Mouse (Mus musculus): Measurements from ENCODE around the gene Cfap52.

GRCm38 (mm10) chr11:67991240-67991639 lies 25.8 kb upstream of the Cfap52 start:
- no peak for TF ChIP-seq GATA1 (IDR thresholded peaks at IDR 0.05; ENCODE audit: borderline replicate concordance, low read length)
- TF ChIP-seq FLI1 (IDR thresholded peaks at IDR 0.05; ENCODE audit: low read length) = no peak
